Comparison of ENCODE assay signal across 10 mouse cellular contexts in genomic region chr11:120506899-120507298, GRCm38 (mm10). TPM values are rescaled to one million over a fixed set of nuclear protein-coding genes. Genes with fewer than 3 reads are reported as not detected.
DNase-seq lines count a peak whose midpoint lies in the region; ATAC-seq and TF ChIP-seq lines count a peak whose summit lies in the region.
"Had no signal": no experiment of that assay in that cellular context is flagged by ENCODE, and none has a peak within 500 bp of the region (broad histone marks: within the 10 kb centered on the region; RNA-seq: fewer than 3 reads in every experiment).

No protein-coding gene starts in this region.

- peak; percentile 48 for TF ChIP-seq CTCF in heart, postnatal 0 days (IDR thresholded peaks at IDR 0.05; ENCODE audit: low read depth)
- peak; percentile 58 for TF ChIP-seq CTCF in lung, embryonic 14.5 days (IDR thresholded peaks at IDR 0.05; ENCODE audit: low read depth)

- 57% methylated on average over 4 of the region's 4 CpGs for WGBS in heart, postnatal 0 days
- 60% methylated on average over 4 of the region's 4 CpGs for WGBS in embryonic facial prominence, embryonic 14.5 days
- 60% methylated on average over 4 of the region's 4 CpGs for WGBS in lung, embryonic 14.5 days

- peak; percentile 65 for ATAC-seq in heart, postnatal 0 days (ENCODE audit: insufficient read depth, low read depth)
- ATAC-seq in embryonic facial prominence, embryonic 14.5 days (ENCODE audit: low read depth) = peak; percentile 47; the same call in 1 of the 2 replicates
- no peak for ATAC-seq in lung, embryonic 14.5 days (ENCODE audit: insufficient read depth)
- no peak for ATAC-seq in megakaryocyte-erythroid progenitor cell, adult 5-6 weeks (replicated peaks; ENCODE audit: low FRiP score, low TSS enrichment, poor library complexity, severe bottlenecking)
- ATAC-seq: hindbrain, embryonic 16.5 days had no signal

- no peak overlapping the region for H3K4me2 ChIP-seq in heart, postnatal 0 days (ENCODE audit: low read depth, low read length)
- no peak overlapping the region for H3K4me2 ChIP-seq in embryonic facial prominence, embryonic 14.5 days (ENCODE audit: low read depth, low read length)
- no peak overlapping the region for H3K4me2 ChIP-seq in lung, embryonic 14.5 days
- H3K4me2 ChIP-seq: liver, embryonic 15.5 days had no signal

- no peaks in the 10 kb centered on the region for H3K36me3 ChIP-seq in heart, postnatal 0 days (replicated peaks; ENCODE audit: control insufficient read depth, insufficient read depth, low read length)
- no peaks in the 10 kb centered on the region for H3K36me3 ChIP-seq in embryonic facial prominence, embryonic 14.5 days (ENCODE audit: control insufficient read depth, insufficient read depth, low read length)
- H3K36me3 ChIP-seq in lung, embryonic 14.5 days (ENCODE audit: insufficient read depth) = no peaks in the 10 kb centered on the region
- H3K36me3 ChIP-seq: liver, embryonic 15.5 days had no signal

- intact Hi-C loops in heart, postnatal 25 days (cut with DNase I) = no loop called here

- no peak for TF ChIP-seq EP300 in heart, postnatal 0 days (IDR thresholded peaks at IDR 0.05; ENCODE audit: low read depth)

- H3K4me3 ChIP-seq in heart, postnatal 0 days (ENCODE audit: low read depth, low read length) = no peak overlapping the region
- H3K4me3 ChIP-seq in embryonic facial prominence, embryonic 14.5 days (ENCODE audit: low read depth, low read length) = no peak overlapping the region
- no peak overlapping the region for H3K4me3 ChIP-seq in lung, embryonic 14.5 days (ENCODE audit: low read depth, low read length)
- H3K4me3 ChIP-seq: liver, embryonic 15.5 days had no signal

- H3K9ac ChIP-seq in heart, postnatal 0 days (replicated peaks; ENCODE audit: low read depth, low read length) = no peak overlapping the region
- H3K9ac ChIP-seq in embryonic facial prominence, embryonic 14.5 days (ENCODE audit: low read depth, low read length) = no peak overlapping the region
- no peak overlapping the region for H3K9ac ChIP-seq in lung, embryonic 14.5 days
- H3K9ac ChIP-seq: liver, embryonic 15.5 days had no signal

- no peaks in the 10 kb centered on the region for H3K9me3 ChIP-seq in heart, postnatal 0 days (replicated peaks; ENCODE audit: control insufficient read depth, low read length)
- H3K9me3 ChIP-seq in embryonic facial prominence, embryonic 14.5 days (ENCODE audit: control insufficient read depth, low read length) = no peaks in the 10 kb centered on the region
- H3K9me3 ChIP-seq in lung, embryonic 14.5 days (ENCODE audit: low read depth, low read length) = no peaks in the 10 kb centered on the region
- H3K9me3 ChIP-seq: liver, embryonic 15.5 days had no signal

- no peak overlapping the region for H3K27ac ChIP-seq in heart, postnatal 0 days (ENCODE audit: low read depth)
- H3K27ac ChIP-seq in embryonic facial prominence, embryonic 14.5 days (replicated peaks; ENCODE audit: low read depth, low read length) = no peak overlapping the region
- peak overlapping the region; percentile 82 for H3K27ac ChIP-seq in lung, embryonic 14.5 days (ENCODE audit: low read depth)
- H3K27ac ChIP-seq: liver, embryonic 15.5 days had no signal

- peaks cover 9% of the 10 kb centered on the region; the same call in 1 of the 2 replicates for H3K4me1 ChIP-seq in heart, postnatal 0 days (ENCODE audit: control insufficient read depth, insufficient read depth)
- peaks cover 9% of the 10 kb centered on the region for H3K4me1 ChIP-seq in embryonic facial prominence, embryonic 14.5 days (ENCODE audit: control insufficient read depth, insufficient read depth, low read length)
- H3K4me1 ChIP-seq in lung, embryonic 14.5 days (ENCODE audit: insufficient read depth) = 0 out of 2 replicates have a peak, but pooled peaks cover 4% of the 10 kb centered on the region

- peak; percentile 76 for DNase-seq in heart, postnatal 0 days (ENCODE audit: low spot score)
- no peak for DNase-seq in heart, postnatal 25 days (ENCODE audit: low spot score)
- peak; percentile 51 for DNase-seq in ES-CJ7 (ENCODE audit: low read depth, low spot score)
- peak; percentile 57 for DNase-seq in embryonic facial prominence, embryonic 14.5 days (ENCODE audit: low spot score)
- peak; percentile 45 for DNase-seq in lung, embryonic 14.5 days
- no peak for DNase-seq in right cerebral cortex, postnatal 36 days (ENCODE audit: low spot score in 2 of 2)
- no peak for DNase-seq in frontal cortex, postnatal 14 days (ENCODE audit: low spot score in 2 of 2)

- H3K27me3 ChIP-seq in heart, postnatal 0 days (ENCODE audit: control insufficient read depth, insufficient read depth, low read length) = no peaks in the 10 kb centered on the region
- no peaks in the 10 kb centered on the region for H3K27me3 ChIP-seq in embryonic facial prominence, embryonic 14.5 days (replicated peaks; ENCODE audit: control insufficient read depth, insufficient read depth, low read length)
- H3K27me3 ChIP-seq in lung, embryonic 14.5 days (ENCODE audit: insufficient read depth, low read length) = no peaks in the 10 kb centered on the region
- H3K27me3 ChIP-seq: liver, embryonic 15.5 days had no signal

RNA-seq across cellular contexts. Expression of gene Slc25a10, which starts 15.3 kb away (rescaled TPM):
- 66.8 and 74.3 TPM in 2 replicates for total RNA-seq in heart, postnatal 0 days (2014; rRNA removed; ENCODE audit: low replicate concordance)
- 30.3 and 33.8 TPM in 2 replicates for polyA plus RNA-seq in heart, postnatal 0 days (2015; fragmentation: Nextera tagmentation; extraction: Ambion mirVana)
- 10 to 100 TPM; 13.1 to 14.8 TPM for total RNA-seq in heart, postnatal 25 days (2021)
- 47.6 and 53.1 TPM in 2 replicates for polyA plus RNA-seq in embryonic facial prominence, embryonic 14.5 days (2014; fragmentation: Nextera tagmentation; extraction: Ambion mirVana)
- 68.9 and 71.3 TPM in 2 replicates for polyA plus RNA-seq in lung, embryonic 14.5 days (2014; fragmentation: Nextera tagmentation; extraction: Ambion mirVana)
- total RNA-seq in megakaryocyte-erythroid progenitor cell, adult 5-6 weeks (2014; fragmentation: Nextera tagmentation) = 16.9 and 27.2 TPM in 2 replicates
- total RNA-seq in megakaryocyte-erythroid progenitor cell, adult 5-6 weeks (2017) = 17.6 and 18.8 TPM in 2 replicates

RNA-seq across cellular contexts. Expression of gene Mrpl12, which starts 22.5 kb away (rescaled TPM):
- total RNA-seq in heart, postnatal 0 days (2014; rRNA removed; ENCODE audit: low replicate concordance) = 119 and 161 TPM in 2 replicates
- polyA plus RNA-seq in heart, postnatal 0 days (2015; fragmentation: Nextera tagmentation; extraction: Ambion mirVana) = 308 and 315 TPM in 2 replicates
- total RNA-seq in heart, postnatal 25 days (2021) = 100 to 1,000 TPM; 253 to 263 TPM
- polyA plus RNA-seq in embryonic facial prominence, embryonic 14.5 days (2014; fragmentation: Nextera tagmentation; extraction: Ambion mirVana) = 135 and 148 TPM in 2 replicates
- polyA plus RNA-seq in lung, embryonic 14.5 days (2014; fragmentation: Nextera tagmentation; extraction: Ambion mirVana) = 150 and 162 TPM in 2 replicates
- total RNA-seq in megakaryocyte-erythroid progenitor cell, adult 5-6 weeks (2014; fragmentation: Nextera tagmentation) = 165 and 221 TPM in 2 replicates
- total RNA-seq in megakaryocyte-erythroid progenitor cell, adult 5-6 weeks (2017) = 151 and 192 TPM in 2 replicates

RNA-seq across cellular contexts. Expression of gene Gcgr, which starts 23.6 kb away (rescaled TPM):
- total RNA-seq in heart, postnatal 0 days (2014; rRNA removed; ENCODE audit: low replicate concordance) = 0.23 and 1.9 TPM in 2 replicates
- 0.81 and 1.3 TPM in 2 replicates for polyA plus RNA-seq in heart, postnatal 0 days (2015; fragmentation: Nextera tagmentation; extraction: Ambion mirVana)
- 1 to 10 TPM; 1.3 to 1.5 TPM for total RNA-seq in heart, postnatal 25 days (2021)
- 1.0 and 1.4 TPM in 2 replicates for polyA plus RNA-seq in embryonic facial prominence, embryonic 14.5 days (2014; fragmentation: Nextera tagmentation; extraction: Ambion mirVana)
- 0.59 and 1.4 TPM in 2 replicates for polyA plus RNA-seq in lung, embryonic 14.5 days (2014; fragmentation: Nextera tagmentation; extraction: Ambion mirVana)
- not detected in 2 replicates for total RNA-seq in megakaryocyte-erythroid progenitor cell, adult 5-6 weeks (2014; fragmentation: Nextera tagmentation)
- total RNA-seq in megakaryocyte-erythroid progenitor cell, adult 5-6 weeks (2017) = not detected in 2 replicates

RNA-seq across cellular contexts. Expression of gene Arl16, which starts 39.5 kb away (rescaled TPM):
- 35.4 and 48.3 TPM in 2 replicates for total RNA-seq in heart, postnatal 0 days (2014; rRNA removed; ENCODE audit: low replicate concordance)
- 25.1 and 28.2 TPM in 2 replicates for polyA plus RNA-seq in heart, postnatal 0 days (2015; fragmentation: Nextera tagmentation; extraction: Ambion mirVana)
- 10 to 100 TPM; 10.5 to 10.6 TPM for total RNA-seq in heart, postnatal 25 days (2021)
- polyA plus RNA-seq in embryonic facial prominence, embryonic 14.5 days (2014; fragmentation: Nextera tagmentation; extraction: Ambion mirVana) = 43.2 and 46.4 TPM in 2 replicates
- 42.9 and 44.4 TPM in 2 replicates for polyA plus RNA-seq in lung, embryonic 14.5 days (2014; fragmentation: Nextera tagmentation; extraction: Ambion mirVana)
- total RNA-seq in megakaryocyte-erythroid progenitor cell, adult 5-6 weeks (2014; fragmentation: Nextera tagmentation) = 11.2 and 14.7 TPM in 2 replicates
- 8.8 and 21.9 TPM in 2 replicates for total RNA-seq in megakaryocyte-erythroid progenitor cell, adult 5-6 weeks (2017)

RNA-seq across cellular contexts. Expression of gene Mcrip1, which starts 42.6 kb away (rescaled TPM):
- total RNA-seq in heart, postnatal 0 days (2014; rRNA removed; ENCODE audit: low replicate concordance) = 66.9 and 93.5 TPM in 2 replicates
- 136 and 138 TPM in 2 replicates for polyA plus RNA-seq in heart, postnatal 0 days (2015; fragmentation: Nextera tagmentation; extraction: Ambion mirVana)
- total RNA-seq in heart, postnatal 25 days (2021) = 10 to 100 TPM; 44.1 to 46.9 TPM
- polyA plus RNA-seq in embryonic facial prominence, embryonic 14.5 days (2014; fragmentation: Nextera tagmentation; extraction: Ambion mirVana) = 238 and 253 TPM in 2 replicates
- 226 and 229 TPM in 2 replicates for polyA plus RNA-seq in lung, embryonic 14.5 days (2014; fragmentation: Nextera tagmentation; extraction: Ambion mirVana)
- 60.4 and 62.7 TPM in 2 replicates for total RNA-seq in megakaryocyte-erythroid progenitor cell, adult 5-6 weeks (2014; fragmentation: Nextera tagmentation)
- 18.5 and 18.8 TPM in 2 replicates for total RNA-seq in megakaryocyte-erythroid progenitor cell, adult 5-6 weeks (2017)

Comparison
In these comparisons a context has a peak if more than half of its experiments do, and no peak if none do; other contexts are left out.
1. DNase-seq: peak in heart, postnatal 0 days (single experiment), ES-CJ7 (single experiment), embryonic facial prominence, embryonic 14.5 days (single experiment) and lung, embryonic 14.5 days (single experiment); none in heart, postnatal 25 days (single experiment), right cerebral cortex, postnatal 36 days (0 of 2) and frontal cortex, postnatal 14 days (0 of 2).
2. ATAC-seq: peak in heart, postnatal 0 days (single experiment) and embryonic facial prominence, embryonic 14.5 days (single experiment); none in lung, embryonic 14.5 days (single experiment) and megakaryocyte-erythroid progenitor cell, adult 5-6 weeks (single experiment).